Mouse (Mus musculus) embryonic facial prominence, embryonic 12.5 days (tissue): ENCODE measurements around the gene Gm28539. TPM values are rescaled to one million over a fixed set of nuclear protein-coding genes. Genes with fewer than 3 reads are reported as not detected.
A peak's percentile ranks its signal among the peaks of the same experiment; 100 is the strongest.
"Not testable (repeated sequence)": the region's sequence is repeated elsewhere in the genome, so short reads cannot be mapped to it uniquely, and the experiment has no call there.

Experiments used
- ATAC-seq: fragments of 200-750 bp; cut with Nextera tagmentation; 2 replicates; pipeline ENCODE4 v1.8.0; 2017; ENCODE audit not compliant: insufficient number of reproducible peaks, insufficient read depth, low FRiP score, low TSS enrichment
- H3K27ac ChIP-seq: fragments of 300-500 bp; sonication (generic); 2 replicates; pipeline ENCODE4 v1.5.1; 2016; ENCODE audit warnings: mild to moderate bottlenecking
- H3K27me3 ChIP-seq: fragments of 300-500 bp; sonication (generic); 2 replicates; pipeline ENCODE4 v1.6.1; 2016; ENCODE audit warnings: mild to moderate bottlenecking, moderate library complexity
- H3K36me3 ChIP-seq: fragments of 300-500 bp; sonication (generic); 2 replicates; pipeline ENCODE4 v1.6.1; 2016; ENCODE audit warnings: mild to moderate bottlenecking
- H3K4me1 ChIP-seq: fragments of 300-500 bp; sonication (generic); 2 replicates; pipeline ENCODE4 v1.6.1; 2016
- H3K4me2 ChIP-seq: fragments of 300-500 bp; sonication (generic); replicated peaks from 2 replicates; pipeline ENCODE4 v1.6.1; 2016; ENCODE audit warnings: mild to moderate bottlenecking, moderate library complexity
- H3K4me3 ChIP-seq: fragments of 300-500 bp; sonication (generic); 2 replicates; pipeline ENCODE4 v1.5.1; 2016; ENCODE audit warnings: mild to moderate bottlenecking
- H3K9ac ChIP-seq: fragments of 300-500 bp; sonication (generic); 2 replicates; pipeline ENCODE4 v1.6.1; 2016; ENCODE audit warnings: mild to moderate bottlenecking, moderate library complexity
- H3K9me3 ChIP-seq: fragments of 300-500 bp; sonication (generic); 2 replicates; pipeline ENCODE4 v1.6.1; 2016; ENCODE audit warnings: mild to moderate bottlenecking, moderate library complexity
- WGBS: fragments of 180-500 bp; shearing (Covaris S2); methylation state at CpG from one replicate; pipeline ENCODE4 v1.1.7; 2016; 5-methylcytosine and 5-hydroxymethylcytosine counted together
- polyA plus RNA-seq: library from polyadenylated mRNA; unstranded; fragments of >200 nt; fragmentation: Nextera tagmentation; extraction: Ambion mirVana; gene quantifications from 2 replicates; pipeline ENCODE4 v1.2.1, GENCODE M21; 2016

The Gm28539 gene
- polyA plus RNA-seq, 1 experiment from 2014 or later, result not detected

DNA sequence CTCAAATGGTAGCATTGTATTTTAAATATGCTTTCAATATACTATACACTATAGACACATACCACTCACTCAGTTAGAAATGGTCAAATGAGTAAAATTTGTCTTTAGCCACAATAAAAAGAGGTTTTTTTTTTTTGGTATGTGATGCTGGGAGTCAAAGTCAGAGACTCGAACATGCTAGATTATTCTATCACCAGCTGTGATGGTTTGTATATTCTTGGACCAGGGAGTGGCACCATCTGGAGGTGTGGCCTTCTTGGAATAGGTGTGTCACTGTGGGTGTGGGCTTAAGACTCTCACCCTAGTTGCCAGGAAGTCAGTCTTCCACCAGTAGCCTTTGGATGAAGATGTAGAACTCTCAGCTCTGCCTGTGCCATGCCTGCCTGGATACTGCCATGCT lies 34.1 kb downstream of the Gm28539 start:
- not testable (repeated sequence) for H3K4me3 ChIP-seq, H3K9ac ChIP-seq, H3K4me2 ChIP-seq, H3K4me1 ChIP-seq, H3K9me3 ChIP-seq, H3K27me3 ChIP-seq, ATAC-seq, H3K27ac ChIP-seq
- 92% methylated on average over 1 of the region's 1 CpGs for WGBS
- peaks cover 34% of the 10 kb centered on the region for H3K36me3 ChIP-seq

DNA sequence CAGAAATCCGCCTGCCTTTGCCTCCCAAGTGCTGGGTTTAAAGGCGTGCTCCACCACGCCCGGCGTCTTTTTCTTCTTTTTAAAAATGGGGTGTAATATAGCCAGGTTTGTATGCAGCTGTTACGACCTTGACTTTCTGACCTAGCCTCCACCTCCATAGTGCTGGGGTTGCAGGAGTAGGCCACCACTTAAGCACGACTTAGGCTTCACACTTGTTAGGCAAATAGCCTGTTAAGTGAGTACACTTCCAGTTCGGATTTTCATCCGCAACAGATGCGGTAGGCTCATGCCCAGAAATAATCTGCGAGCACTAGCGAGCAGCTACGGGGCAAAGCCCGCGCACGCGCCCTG lies 39.7 kb downstream of the Gm28539 start:
- H3K4me1 ChIP-seq, result peaks cover 11% of the 10 kb centered on the region
- peak overlapping the region; percentile 92 for H3K4me3 ChIP-seq
- peak overlapping the region; percentile 95 for H3K27ac ChIP-seq
- peaks cover 29% of the 10 kb centered on the region for H3K36me3 ChIP-seq
- no peaks in the 10 kb centered on the region for H3K27me3 ChIP-seq
- peak overlapping the region; percentile 69 for H3K4me2 ChIP-seq
- peak overlapping the region; percentile 91 for H3K9ac ChIP-seq
- no peaks in the 10 kb centered on the region for H3K9me3 ChIP-seq
- 2% methylated on average over 17 of the region's 17 CpGs for WGBS
- no peak; the same call in 1 of the 2 replicates for ATAC-seq

DNA sequence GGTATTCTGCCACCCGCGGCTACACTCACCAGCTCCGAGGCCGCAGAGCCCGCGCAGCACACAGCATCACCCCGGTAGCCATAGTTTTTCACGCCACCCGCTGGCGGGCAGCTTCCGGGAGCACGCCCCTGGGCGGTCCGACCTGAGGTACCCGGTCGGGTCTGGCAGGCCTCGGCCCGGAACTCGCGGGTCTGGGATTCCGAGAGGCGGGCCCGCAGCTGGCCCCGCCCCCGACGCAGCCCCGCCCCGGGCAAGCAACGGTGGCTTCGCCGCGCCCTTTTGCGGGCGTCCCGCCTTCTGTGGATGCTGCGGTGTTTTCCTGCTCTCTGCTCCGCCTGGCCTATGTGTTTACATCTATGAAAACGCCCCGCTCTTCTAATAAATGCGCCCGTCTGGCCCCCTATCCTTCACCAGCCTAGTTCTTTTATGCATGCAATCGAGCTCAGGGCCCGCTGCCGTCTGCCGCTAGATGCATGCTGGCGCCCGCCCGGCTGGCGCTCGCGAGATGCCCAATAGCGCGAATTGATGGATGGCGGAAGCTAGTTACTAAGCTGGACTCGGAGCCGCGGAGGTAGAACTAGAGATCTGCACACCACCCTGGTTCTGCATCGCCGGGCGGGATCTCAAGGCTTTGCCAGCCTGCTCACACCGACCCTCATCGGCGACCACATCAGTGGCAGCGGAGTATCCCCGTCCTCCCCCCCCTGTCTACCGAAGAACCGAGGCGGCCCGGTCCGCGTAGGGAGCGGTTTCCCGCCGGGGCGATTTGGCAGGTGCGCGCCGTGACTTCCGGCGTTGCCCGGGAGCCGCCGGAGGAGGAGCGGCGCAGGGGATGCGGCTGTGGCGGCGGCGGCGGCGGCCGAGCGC lies 40.3 kb downstream of the Gm28539 start, which contains the start of the genes Mrpl40 and Hira:
Gene Mrpl40, minus strand, starts transcription at position 421 of the 867 bp plus-strand sequence.
Gene Hira, plus strand, starts transcription at position 596 of the 867 bp plus-strand sequence.
- peak; percentile 96 for ATAC-seq
- peaks cover 23% of the 10 kb centered on the region for H3K36me3 ChIP-seq
- peak within 1 kb of the TSS; percentile 69 for H3K4me2 ChIP-seq
- WGBS, result under 1% methylated on average over 86 of the region's 93 CpGs
- H3K9me3 ChIP-seq, result no peaks in the 10 kb centered on the region
- peaks cover 11% of the 10 kb centered on the region for H3K4me1 ChIP-seq
- H3K27me3 ChIP-seq, result no peaks in the 10 kb centered on the region
- peak within 1 kb of the TSS; percentile 91 for H3K9ac ChIP-seq
- peak within 1 kb of the TSS; percentile 95 for H3K27ac ChIP-seq
- H3K4me3 ChIP-seq, result peak within 1 kb of the TSS; percentile 92

DNA sequence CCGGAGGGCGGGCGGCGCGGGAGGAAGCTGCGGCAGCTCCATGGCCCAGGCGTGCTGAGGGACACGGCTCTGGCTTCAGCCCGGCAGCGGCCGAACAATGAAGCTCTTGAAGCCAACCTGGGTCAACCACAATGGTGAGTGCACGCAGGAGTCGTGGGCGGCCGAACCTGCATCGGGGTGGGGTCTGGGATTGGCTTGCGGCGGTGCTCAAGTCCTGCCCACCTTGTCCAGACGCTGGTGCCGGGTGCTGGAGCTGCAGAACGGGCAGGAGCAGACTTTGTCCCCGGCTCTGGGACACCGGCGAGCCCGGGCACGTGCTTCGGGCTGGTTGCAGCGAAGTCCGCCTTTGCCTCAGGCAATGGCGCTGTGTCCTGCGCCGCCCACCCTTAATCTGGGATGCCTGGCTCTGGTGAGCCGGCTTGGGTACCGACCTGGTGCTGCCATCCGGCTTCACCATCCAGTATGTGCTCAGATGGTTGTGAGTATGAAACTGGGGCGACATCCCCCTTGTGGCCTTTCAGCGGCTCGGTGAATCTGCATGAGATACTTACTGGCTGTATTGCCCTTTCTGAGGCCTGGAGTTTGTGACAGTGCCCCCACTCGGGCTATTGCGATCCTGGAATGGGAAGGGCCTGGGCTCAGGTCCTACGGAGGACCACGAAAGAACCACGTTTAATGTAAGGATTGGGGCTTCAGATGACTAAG lies 41.2 kb downstream of the Gm28539 start:
- peak overlapping the region; percentile 69 for H3K4me2 ChIP-seq
- H3K36me3 ChIP-seq, result peaks cover 15% of the 10 kb centered on the region
- under 1% methylated on average over 37 of the region's 43 CpGs for WGBS

DNA sequence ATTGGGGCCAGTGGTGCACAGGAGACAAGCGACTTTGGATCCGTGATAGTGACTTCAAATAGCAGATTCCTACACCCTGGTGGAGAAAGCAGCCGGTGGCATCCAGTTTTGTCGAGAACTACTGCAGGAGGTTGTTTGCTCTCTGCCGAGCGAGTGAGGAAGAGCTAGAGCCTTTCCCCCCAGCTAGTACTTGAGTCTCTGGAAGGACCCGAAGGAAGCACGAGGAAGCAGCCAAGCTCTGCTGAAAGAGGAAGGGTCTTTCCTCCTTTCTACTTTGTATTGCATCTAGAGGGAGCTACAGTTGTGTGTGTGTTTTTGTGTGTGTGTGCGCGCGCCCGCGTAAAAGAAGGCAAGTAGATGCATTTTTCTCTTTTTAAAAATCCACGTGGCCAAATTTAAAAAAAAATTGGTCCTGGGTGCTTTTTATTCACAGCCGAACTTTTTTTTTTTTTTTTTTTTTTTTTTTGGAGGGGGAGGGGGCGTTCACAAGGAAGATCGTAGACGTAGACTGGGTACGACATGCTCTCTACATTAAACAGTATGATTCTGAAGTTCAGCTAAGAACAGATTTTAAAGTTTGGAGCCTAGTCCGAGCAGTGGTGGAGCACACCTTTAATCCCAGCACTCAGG lies 41.8 kb downstream of the Gm28539 start:
- Histone ChIP-seq H3K4me3 (peak overlapping the region; percentile 92), H3K36me3 (peaks cover 13% of the 10 kb centered on the region), H3K4me2 (peak overlapping the region; percentile 69), H3K9ac (peak overlapping the region; percentile 91), H3K27ac (peak overlapping the region; percentile 95), H3K9me3 (no peaks in the 10 kb centered on the region), H3K27me3 (no peaks in the 10 kb centered on the region), H3K4me1 (peaks cover 11% of the 10 kb centered on the region)
- WGBS, result 25% methylated on average over 20 of the region's 20 CpGs
- ATAC-seq, result no peak

More for the DNA sequence above, 41.2 kb downstream of the Gm28539 start:
- Histone ChIP-seq H3K4me3 (peak overlapping the region; percentile 92), H3K9me3 (no peaks in the 10 kb centered on the region), H3K27ac (peak overlapping the region; percentile 95), H3K9ac (peak overlapping the region; percentile 91), H3K4me1 (peaks cover 11% of the 10 kb centered on the region), H3K27me3 (no peaks in the 10 kb centered on the region)
- ATAC-seq, result peak; percentile 45

DNA sequence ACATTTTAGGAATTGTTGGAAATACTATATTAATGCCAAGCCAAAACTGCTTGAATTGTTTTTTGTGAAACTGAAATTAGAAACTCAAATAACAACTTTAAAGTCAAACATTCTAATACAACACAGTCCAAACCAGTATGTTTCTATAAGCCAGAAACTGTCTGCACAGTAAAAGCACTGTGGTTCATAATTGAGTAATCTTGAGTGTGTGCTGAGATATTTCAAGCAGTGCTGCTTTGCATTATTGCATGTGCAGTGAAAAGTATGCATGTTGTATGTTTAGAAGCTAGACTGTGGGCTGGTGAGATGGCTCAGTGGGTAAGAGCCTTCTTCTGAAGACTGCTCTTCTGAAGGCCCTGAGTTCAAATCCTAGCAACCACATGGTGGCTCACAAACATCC lies 47.7 kb downstream of the Gm28539 start:
- H3K4me3 ChIP-seq, result no peak overlapping the region
- H3K9ac ChIP-seq, result no peak overlapping the region
- H3K27me3 ChIP-seq, result no peaks in the 10 kb centered on the region
- ATAC-seq, result no peak
- no peak overlapping the region for H3K27ac ChIP-seq
- peaks cover 3% of the 10 kb centered on the region; the same call in 1 of the 2 replicates for H3K4me1 ChIP-seq
- peaks cover 11% of the 10 kb centered on the region; the same call in 1 of the 2 replicates for H3K36me3 ChIP-seq
- no peak overlapping the region for H3K4me2 ChIP-seq
- H3K9me3 ChIP-seq, result no peaks in the 10 kb centered on the region

DNA sequence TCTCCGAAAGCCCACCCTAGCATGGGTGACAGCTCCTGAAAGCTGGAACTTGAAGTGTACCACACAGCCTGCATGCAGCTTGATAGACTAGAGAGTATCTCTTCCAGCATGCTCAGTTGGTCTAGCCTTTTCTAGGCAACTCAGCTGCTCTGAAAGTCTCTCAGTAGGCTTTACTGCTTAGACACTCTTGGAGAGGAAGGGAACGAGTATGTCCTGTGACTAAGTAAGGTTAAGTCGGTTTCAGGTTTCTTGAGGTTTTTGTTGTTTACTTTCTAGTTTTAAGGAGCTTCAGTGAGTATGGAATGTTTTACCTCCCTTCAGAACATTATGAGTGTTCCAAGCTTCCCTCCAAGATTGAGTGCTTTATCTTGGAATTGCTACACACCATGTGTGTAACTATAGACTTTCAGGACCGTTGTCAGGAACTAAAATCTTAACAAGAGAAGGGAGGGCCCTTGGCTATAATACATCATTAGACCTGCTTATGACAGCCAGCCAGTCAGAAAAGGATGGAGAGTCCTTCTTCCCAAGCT lies 57.5 kb downstream of the Gm28539 start:
- Histone ChIP-seq H3K27me3 (no peaks in the 10 kb centered on the region), H3K27ac (no peak overlapping the region), H3K36me3 (peaks cover 18% of the 10 kb centered on the region), H3K4me2 (no peak overlapping the region), H3K9me3 (no peaks in the 10 kb centered on the region), H3K4me3 (no peak overlapping the region), H3K9ac (no peak overlapping the region), H3K4me1 (0 out of 2 replicates have a peak, but pooled peaks cover 4% of the 10 kb centered on the region)
- 74% methylated on average over 4 of the region's 4 CpGs for WGBS
- no peak for ATAC-seq

DNA sequence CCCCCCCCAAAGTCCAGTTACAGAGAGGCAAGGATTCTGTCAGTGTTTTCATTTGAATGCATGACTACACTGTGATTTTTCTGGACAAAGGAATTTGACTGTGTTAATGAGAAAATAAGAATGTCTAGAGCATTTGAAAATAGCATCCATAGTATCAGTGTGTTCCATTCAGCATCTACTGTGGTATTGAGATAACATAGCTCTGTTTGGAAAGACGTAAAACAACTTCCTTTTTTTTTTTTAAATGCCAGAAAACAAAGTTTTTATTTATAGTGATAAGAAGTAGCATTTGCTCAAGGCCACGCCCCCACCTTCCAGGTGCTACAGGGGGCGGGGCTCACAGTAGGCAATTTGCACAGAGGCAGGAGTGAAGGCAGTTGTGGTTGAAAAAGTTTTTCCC lies 58.9 kb downstream of the Gm28539 start:
- Histone ChIP-seq H3K9me3 (no peaks in the 10 kb centered on the region), H3K4me1 (0 out of 2 replicates have a peak, but pooled peaks cover 4% of the 10 kb centered on the region), H3K9ac (no peak overlapping the region), H3K27ac (no peak overlapping the region), H3K4me3 (no peak overlapping the region), H3K4me2 (no peak overlapping the region), H3K36me3 (peaks cover 28% of the 10 kb centered on the region), H3K27me3 (no peaks in the 10 kb centered on the region)
- 81% methylated on average over 3 of the region's 3 CpGs for WGBS
- ATAC-seq, result no peak

DNA sequence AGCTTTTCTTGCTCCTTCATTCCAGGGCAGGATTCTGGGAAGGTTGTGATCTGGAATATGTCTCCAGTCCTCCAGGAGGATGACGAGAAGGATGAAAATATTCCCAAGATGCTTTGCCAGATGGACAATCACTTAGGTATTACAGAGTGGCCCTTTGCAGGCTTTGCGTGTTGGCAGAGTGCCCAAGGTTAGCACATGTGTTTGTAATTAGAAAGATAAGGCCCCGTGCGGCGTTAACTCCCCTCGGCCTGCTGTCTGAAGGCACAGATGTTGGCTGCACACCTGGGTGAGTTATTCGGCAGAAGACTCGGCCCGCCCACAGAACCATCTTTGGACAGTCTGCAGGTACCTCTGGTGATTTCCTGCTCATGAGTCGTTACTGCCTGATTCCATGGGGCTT lies 60.0 kb downstream of the Gm28539 start:
- Histone ChIP-seq H3K9ac (no peak overlapping the region), H3K36me3 (peaks cover 38% of the 10 kb centered on the region), H3K27me3 (no peaks in the 10 kb centered on the region), H3K9me3 (no peaks in the 10 kb centered on the region), H3K4me1 (0 out of 2 replicates have a peak, but pooled peaks cover 4% of the 10 kb centered on the region), H3K4me2 (no peak overlapping the region), H3K4me3 (no peak overlapping the region), H3K27ac (0 out of 2 replicates have a peak overlapping the region, but pooled peaks have one; percentile 11)
- 0 out of 2 replicates have a peak, but pooled peaks have one; percentile 47 for ATAC-seq
- 58% methylated on average over 10 of the region's 10 CpGs for WGBS

DNA sequence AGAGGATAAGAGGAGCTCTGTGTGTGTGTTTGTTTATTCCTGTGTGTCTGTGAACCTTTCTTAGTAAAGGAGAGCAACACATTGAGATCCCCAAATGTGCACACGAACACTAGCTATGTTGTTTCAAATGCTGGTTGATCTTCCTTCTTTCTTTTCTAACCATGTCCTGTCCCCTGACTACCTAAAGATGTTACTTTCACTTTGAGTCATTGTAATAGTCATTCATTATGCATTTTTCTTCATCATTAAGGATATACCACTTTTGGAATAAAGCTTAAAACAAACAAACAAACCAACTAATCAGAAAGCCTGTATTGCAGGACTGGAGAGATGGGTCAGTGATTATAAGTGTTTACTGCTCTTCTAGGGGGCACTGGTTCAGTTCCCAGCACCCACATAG lies 69.3 kb downstream of the Gm28539 start:
- no peak overlapping the region for H3K9ac ChIP-seq
- no peak overlapping the region for H3K4me3 ChIP-seq
- peaks cover 49% of the 10 kb centered on the region for H3K36me3 ChIP-seq
- H3K9me3 ChIP-seq, result no peaks in the 10 kb centered on the region
- H3K27me3 ChIP-seq, result no peaks in the 10 kb centered on the region
- H3K27ac ChIP-seq, result no peak overlapping the region
- H3K4me2 ChIP-seq, result no peak overlapping the region
- 86% methylated on average over 1 of the region's 1 CpGs for WGBS
- no peaks in the 10 kb centered on the region for H3K4me1 ChIP-seq
- no peak for ATAC-seq

DNA sequence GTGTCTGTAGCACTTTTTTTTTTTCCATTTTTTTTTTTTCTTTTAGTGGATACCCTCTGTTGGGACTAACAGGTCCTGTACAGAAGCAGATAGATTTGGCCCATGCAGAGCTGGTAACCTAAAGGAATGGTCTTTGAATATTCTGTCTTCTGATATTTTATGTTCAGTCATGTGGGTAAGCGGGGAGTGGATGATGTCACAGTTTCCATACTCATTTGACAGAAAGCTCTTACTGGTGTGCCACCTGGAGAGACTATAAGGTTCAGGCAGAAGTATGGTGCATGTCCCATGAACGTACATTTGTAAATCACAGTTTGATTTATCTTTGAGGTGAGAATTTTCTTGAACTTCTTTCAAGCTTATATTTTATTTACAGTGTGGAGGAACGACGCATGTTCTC lies 79.7 kb downstream of the Gm28539 start:
- Histone ChIP-seq H3K9me3 (no peaks in the 10 kb centered on the region), H3K27me3 (no peaks in the 10 kb centered on the region), H3K36me3 (peaks cover 61% of the 10 kb centered on the region), H3K4me1 (no peaks in the 10 kb centered on the region), H3K9ac (no peak overlapping the region), H3K4me3 (no peak overlapping the region), H3K27ac (no peak overlapping the region), H3K4me2 (no peak overlapping the region)
- ATAC-seq, result no peak
- WGBS, result 97% methylated on average over 4 of the region's 4 CpGs
